Mouse (Mus musculus) neural tube, embryonic 15.5 days (tissue): ENCODE data around the gene Nup62. TPM values are rescaled to one million over a fixed set of nuclear protein-coding genes. Genes with fewer than 3 reads are reported as not detected.

ENCODE experiments used
- ATAC-seq: fragments of 200-750 bp; cut with Nextera tagmentation; 2 replicates; pipeline ENCODE4 v1.8.0; 2017; ENCODE audit warnings: mild to moderate bottlenecking, moderate TSS enrichment, moderate library complexity; ENCODE audit not compliant: low FRiP score
- H3K27ac ChIP-seq: fragments of 300-500 bp; sonication (generic); replicated peaks from 2 replicates; pipeline ENCODE4 v1.5.1; 2015; ENCODE audit warnings: mild to moderate bottlenecking, inconsistent platforms
- H3K27me3 ChIP-seq: fragments of 300-500 bp; sonication (generic); replicated peaks from 2 replicates; pipeline ENCODE4 v1.6.1; 2015; ENCODE audit warnings: inconsistent platforms
- H3K36me3 ChIP-seq: fragments of 300-500 bp; sonication (generic); 2 replicates; pipeline ENCODE4 v1.6.1; 2015; ENCODE audit warnings: inconsistent platforms
- H3K4me1 ChIP-seq: fragments of 300-500 bp; sonication (generic); 2 replicates; pipeline ENCODE4 v1.6.1; 2015; ENCODE audit warnings: inconsistent platforms
- H3K4me2 ChIP-seq: fragments of 300-500 bp; sonication (generic); 2 replicates; pipeline ENCODE4 v1.6.1; 2015; ENCODE audit warnings: inconsistent platforms, mild to moderate bottlenecking, moderate library complexity
- H3K4me3 ChIP-seq: fragments of 300-500 bp; sonication (generic); replicated peaks from 2 replicates; pipeline ENCODE4 v1.5.1; 2015; ENCODE audit warnings: mild to moderate bottlenecking, inconsistent platforms
- H3K9ac ChIP-seq: fragments of 300-500 bp; sonication (generic); replicated peaks from 2 replicates; pipeline ENCODE4 v1.6.1; 2015; ENCODE audit warnings: mild to moderate bottlenecking, inconsistent platforms
- H3K9me3 ChIP-seq: fragments of 300-500 bp; sonication (generic); replicated peaks from 2 replicates; pipeline ENCODE4 v1.6.1; 2016; ENCODE audit warnings: inconsistent platforms
- WGBS: fragments of 180-500 bp; shearing (Covaris S2); methylation state at CpG from one replicate; pipeline ENCODE4 v1.1.7; 2015; ENCODE audit warnings: mixed read lengths; 5-methylcytosine and 5-hydroxymethylcytosine counted together
- polyA plus RNA-seq: library from polyadenylated mRNA; unstranded; fragments of >200 nt; fragmentation: Nextera tagmentation; extraction: Ambion mirVana; gene quantifications from 2 replicates; pipeline ENCODE4 v1.2.1, GENCODE M21; 2015

Nup62 gene
- polyA plus RNA-seq, 1 experiment from 2014 or later, result 40.7 TPM

- Histone ChIP-seq H3K27me3 (peaks cover 32% of the 10 kb centered on the region), H3K4me2 (no peak overlapping the region), H3K36me3 (peaks cover 29% of the 10 kb centered on the region), H3K4me1 (peaks cover 16% of the 10 kb centered on the region), H3K9me3 (no peaks in the 10 kb centered on the region), H3K4me3 (no peak overlapping the region), H3K27ac (no peak overlapping the region), H3K9ac (no peak overlapping the region)
- no peak for ATAC-seq
- WGBS, result 84% methylated on average over 6 of the region's 6 CpGs
These were observed 22.2 kb downstream of the Nup62 start for GRCm38 (mm10) chr7:44838073-44838472.

DNA sequence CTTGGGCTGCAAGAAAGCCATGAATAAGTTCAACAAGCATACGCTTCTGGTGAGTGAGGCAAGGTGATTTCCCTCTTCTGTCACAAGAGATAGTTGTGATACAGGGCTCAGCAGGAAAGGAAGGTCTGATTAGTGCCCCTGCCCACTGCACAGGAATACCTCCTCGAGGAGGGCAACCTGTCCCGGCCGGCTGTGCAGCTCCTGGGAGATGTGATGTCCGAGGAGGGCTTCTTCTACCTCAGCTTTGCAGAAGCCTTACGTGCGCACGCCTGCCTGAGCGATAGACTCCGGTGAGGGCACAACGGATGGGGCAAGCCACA is 23.2 kb downstream of the Nup62 start:
- Histone ChIP-seq H3K27ac (no peak overlapping the region), H3K9me3 (no peaks in the 10 kb centered on the region), H3K36me3 (peaks cover 39% of the 10 kb centered on the region), H3K9ac (peak overlapping the region; percentile 36), H3K4me2 (peak overlapping the region; percentile 61), H3K4me3 (peak overlapping the region; percentile 29), H3K4me1 (peaks cover 16% of the 10 kb centered on the region), H3K27me3 (peaks cover 33% of the 10 kb centered on the region)
- WGBS, result 29% methylated on average over 11 of the region's 11 CpGs
- no peak for ATAC-seq

DNA sequence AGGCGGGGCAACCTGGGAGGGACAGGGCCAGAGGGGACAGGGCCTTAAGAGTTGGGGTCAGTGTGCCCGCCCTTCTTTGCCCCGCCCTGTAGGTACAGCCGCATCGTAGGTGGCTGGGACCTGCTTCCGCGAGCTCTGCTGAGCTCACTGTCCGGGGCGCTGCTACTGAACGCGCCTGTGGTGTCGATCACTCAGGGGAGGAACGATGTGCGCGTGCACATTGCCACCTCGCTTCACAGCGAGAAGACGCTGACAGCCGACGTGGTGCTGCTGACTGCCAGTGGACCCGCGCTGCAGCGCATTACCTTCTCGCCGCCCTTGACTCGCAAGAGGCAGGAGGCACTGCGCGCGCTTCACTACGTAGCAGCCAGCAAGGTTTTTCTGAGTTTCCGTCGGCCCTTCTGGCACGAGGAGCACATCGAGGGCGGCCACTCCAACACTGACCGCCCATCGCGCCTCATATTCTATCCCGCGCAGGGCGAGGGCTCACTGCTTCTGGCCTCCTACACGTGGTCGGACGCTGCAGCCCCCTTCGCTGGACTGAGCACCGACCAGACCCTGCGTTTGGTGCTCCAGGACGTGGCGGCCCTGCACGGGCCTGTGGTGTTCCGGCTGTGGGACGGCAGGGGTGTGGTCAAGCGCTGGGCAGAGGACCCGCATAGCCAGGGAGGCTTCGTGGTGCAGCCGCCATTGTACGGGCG is 23.8 kb downstream of the Nup62 start:
- peak; percentile 68 for ATAC-seq
- H3K4me1 ChIP-seq, result peaks cover 16% of the 10 kb centered on the region
- peak overlapping the region; percentile 61 for H3K4me2 ChIP-seq
- peak overlapping the region; percentile 36 for H3K9ac ChIP-seq
- 2% methylated on average over 58 of the region's 58 CpGs for WGBS
- no peak overlapping the region for H3K27ac ChIP-seq
- H3K4me3 ChIP-seq, result peak overlapping the region; percentile 29
- peaks cover 33% of the 10 kb centered on the region for H3K27me3 ChIP-seq
- H3K9me3 ChIP-seq, result no peaks in the 10 kb centered on the region
- peaks cover 45% of the 10 kb centered on the region for H3K36me3 ChIP-seq

DNA sequence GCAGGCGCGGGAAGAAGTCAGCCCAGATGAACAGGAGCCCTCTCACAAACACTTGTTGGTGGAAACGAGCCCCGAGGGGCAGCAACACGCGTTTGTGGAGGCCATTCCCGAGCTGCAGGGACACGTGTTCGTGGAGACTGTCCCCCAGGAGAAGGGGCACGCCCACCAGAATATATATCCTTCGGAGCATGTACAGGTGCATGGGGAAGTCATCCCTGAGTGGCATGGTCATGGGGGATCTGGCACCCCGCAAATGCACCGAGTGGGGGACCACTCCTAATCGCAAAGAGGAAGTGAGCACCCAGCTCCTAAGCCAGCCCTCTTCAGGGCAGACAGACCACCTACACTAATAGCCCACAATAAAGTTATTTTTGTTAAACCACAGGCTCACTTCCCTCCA is 24.5 kb downstream of the Nup62 start:
- 46% methylated on average over 14 of the region's 14 CpGs for WGBS
- Histone ChIP-seq H3K4me2 (peak overlapping the region; percentile 61), H3K36me3 (peaks cover 52% of the 10 kb centered on the region)

DNA sequence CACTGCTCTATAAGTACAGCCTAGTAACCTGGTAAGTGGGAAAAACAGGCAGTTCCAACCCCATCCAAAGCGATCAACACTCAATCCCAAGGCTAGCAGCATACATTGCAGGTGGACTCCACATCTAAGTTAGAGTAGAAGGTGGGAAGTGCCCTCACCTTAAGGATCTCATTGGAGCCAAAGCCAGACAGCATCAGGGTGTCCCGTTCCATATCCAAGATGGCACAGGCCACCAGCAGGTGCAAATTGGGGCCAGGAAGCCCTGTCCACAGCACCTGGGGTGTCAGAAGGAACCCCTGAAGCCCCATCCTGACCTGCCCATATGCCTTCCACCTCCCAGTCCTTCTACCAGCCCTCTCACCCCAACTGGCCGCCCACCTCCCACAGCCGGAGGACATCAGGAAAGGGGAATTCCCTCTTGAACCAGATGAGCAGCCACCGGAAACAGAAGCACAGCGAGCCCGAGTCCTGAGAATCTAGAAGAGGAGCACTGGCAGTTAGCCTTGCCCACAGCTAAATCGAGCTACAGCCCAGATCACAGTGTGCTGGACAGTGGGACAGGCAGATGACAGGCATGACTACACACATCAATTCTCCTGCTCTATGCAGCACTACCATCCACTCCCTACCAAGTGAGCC is 26.1 kb downstream of the Nup62 start:
- Histone ChIP-seq H3K27me3 (peaks cover 33% of the 10 kb centered on the region), H3K9ac (no peak overlapping the region), H3K27ac (no peak overlapping the region), H3K4me2 (no peak overlapping the region), H3K9me3 (no peaks in the 10 kb centered on the region), H3K36me3 (peaks cover 68% of the 10 kb centered on the region), H3K4me1 (peaks cover 22% of the 10 kb centered on the region), H3K4me3 (no peak overlapping the region)
- 95% methylated on average over 8 of the region's 8 CpGs for WGBS
- no peak for ATAC-seq

More for the DNA sequence above, 24.5 kb downstream of the Nup62 start:
- Histone ChIP-seq H3K9ac (peak overlapping the region; percentile 36; the same call in 1 of the 2 replicates), H3K27me3 (peaks cover 33% of the 10 kb centered on the region), H3K9me3 (no peaks in the 10 kb centered on the region), H3K4me3 (peak overlapping the region; percentile 29; the same call in 1 of the 2 replicates), H3K27ac (no peak overlapping the region), H3K4me1 (peaks cover 16% of the 10 kb centered on the region)
- no peak for ATAC-seq

DNA sequence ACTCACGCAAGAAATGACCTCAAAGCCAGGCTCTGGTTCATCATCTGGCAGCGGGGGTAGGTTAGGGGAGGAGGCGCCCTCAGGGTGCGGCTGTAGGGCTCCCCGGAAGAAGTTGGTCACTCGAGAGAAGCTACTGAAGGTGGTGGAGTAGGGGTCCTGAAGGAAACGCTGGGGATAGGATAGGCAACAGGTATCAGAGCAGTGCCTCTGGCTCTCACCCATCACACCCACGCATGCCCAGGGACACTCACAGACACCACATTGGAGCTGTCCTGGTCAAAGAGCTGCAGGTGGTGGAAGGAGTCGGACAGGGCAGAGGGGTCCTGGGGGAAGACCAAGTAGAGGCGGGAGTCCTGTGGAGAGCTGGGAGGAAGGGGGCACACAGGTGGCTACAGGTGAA is 29.1 kb downstream of the Nup62 start:
- peaks cover 24% of the 10 kb centered on the region for H3K4me1 ChIP-seq
- H3K27me3 ChIP-seq, result peaks cover 27% of the 10 kb centered on the region
- no peak overlapping the region for H3K27ac ChIP-seq
- H3K9ac ChIP-seq, result no peak overlapping the region
- H3K4me3 ChIP-seq, result no peak overlapping the region
- no peak for ATAC-seq
- no peak overlapping the region for H3K4me2 ChIP-seq
- H3K36me3 ChIP-seq, result peaks cover 68% of the 10 kb centered on the region
- WGBS, result 93% methylated on average over 10 of the region's 10 CpGs
- H3K9me3 ChIP-seq, result no peaks in the 10 kb centered on the region

DNA sequence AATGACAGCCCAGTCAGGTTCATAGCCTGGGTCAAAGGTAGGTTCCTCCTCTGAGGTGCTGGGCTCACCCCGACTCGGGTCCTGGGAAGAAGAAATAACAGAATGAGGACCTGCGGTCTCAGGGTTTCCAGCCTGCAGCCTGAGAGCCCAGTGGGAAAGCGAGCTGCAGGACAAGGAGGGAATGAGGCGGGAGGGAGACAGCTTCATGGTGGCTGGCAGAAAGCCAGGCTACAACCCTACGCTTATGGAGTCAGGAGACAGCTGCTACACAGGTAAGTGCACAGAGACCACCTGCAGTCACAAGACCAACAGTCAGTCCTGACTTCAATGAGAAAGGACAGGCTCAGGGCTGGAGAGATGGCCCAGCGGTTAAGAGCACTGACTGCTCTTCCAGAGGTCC is 30.9 kb downstream of the Nup62 start:
- Histone ChIP-seq H3K4me3 (0 out of 2 replicates have a peak overlapping the region, but pooled peaks have one; percentile 8), H3K27me3 (peaks cover 12% of the 10 kb centered on the region), H3K27ac (no peak overlapping the region), H3K9ac (no peak overlapping the region; the same call in 1 of the 2 replicates), H3K36me3 (peaks cover 51% of the 10 kb centered on the region), H3K4me2 (no peak overlapping the region), H3K4me1 (peaks cover 32% of the 10 kb centered on the region), H3K9me3 (no peaks in the 10 kb centered on the region)
- no peak for ATAC-seq
- WGBS, result 92% methylated on average over 7 of the region's 7 CpGs

- peak overlapping the region; percentile 100; the same call in 1 of the 2 replicates for H3K27ac ChIP-seq
- ATAC-seq, result no peak
- peaks cover 3% of the 10 kb centered on the region; the same call in 1 of the 2 replicates for H3K27me3 ChIP-seq
These were observed 31.9 kb downstream of the Nup62 start for GRCm38 (mm10) chr7:44847772-44848171.

GRCm38 (mm10) chr7:44848561-44849415 is 32.9 kb downstream of the Nup62 start, which contains the start of the genes Akt1s1 and Tbc1d17:
TSS of gene Akt1s1 (plus strand) at chr7:44848991.
TSS of gene Tbc1d17 (minus strand) at chr7:44849079.
- peak; percentile 88 for ATAC-seq
- H3K4me1 ChIP-seq, result peaks cover 51% of the 10 kb centered on the region
- H3K4me3 ChIP-seq, result peak within 1 kb of the TSS; percentile 82
- under 1% methylated on average over 54 of the region's 54 CpGs for WGBS
- peak within 1 kb of the TSS; percentile 100 for H3K27ac ChIP-seq
- peak within 1 kb of the TSS; percentile 80 for H3K9ac ChIP-seq
- peak within 1 kb of the TSS; percentile 75 for H3K4me2 ChIP-seq
- H3K9me3 ChIP-seq, result no peaks in the 10 kb centered on the region
- peaks cover 41% of the 10 kb centered on the region for H3K36me3 ChIP-seq
- no peaks in the 10 kb centered on the region for H3K27me3 ChIP-seq

More at GRCm38 (mm10) chr7:44847772-44848171, 31.9 kb downstream of the Nup62 start:
- peaks cover 44% of the 10 kb centered on the region for H3K36me3 ChIP-seq
- peak overlapping the region; percentile 44 for H3K9ac ChIP-seq
- peaks cover 41% of the 10 kb centered on the region for H3K4me1 ChIP-seq
- peak overlapping the region; percentile 75 for H3K4me2 ChIP-seq
- WGBS, result 74% methylated on average over 5 of the region's 5 CpGs
- H3K9me3 ChIP-seq, result no peaks in the 10 kb centered on the region
- H3K4me3 ChIP-seq, result peak overlapping the region; percentile 82

DNA sequence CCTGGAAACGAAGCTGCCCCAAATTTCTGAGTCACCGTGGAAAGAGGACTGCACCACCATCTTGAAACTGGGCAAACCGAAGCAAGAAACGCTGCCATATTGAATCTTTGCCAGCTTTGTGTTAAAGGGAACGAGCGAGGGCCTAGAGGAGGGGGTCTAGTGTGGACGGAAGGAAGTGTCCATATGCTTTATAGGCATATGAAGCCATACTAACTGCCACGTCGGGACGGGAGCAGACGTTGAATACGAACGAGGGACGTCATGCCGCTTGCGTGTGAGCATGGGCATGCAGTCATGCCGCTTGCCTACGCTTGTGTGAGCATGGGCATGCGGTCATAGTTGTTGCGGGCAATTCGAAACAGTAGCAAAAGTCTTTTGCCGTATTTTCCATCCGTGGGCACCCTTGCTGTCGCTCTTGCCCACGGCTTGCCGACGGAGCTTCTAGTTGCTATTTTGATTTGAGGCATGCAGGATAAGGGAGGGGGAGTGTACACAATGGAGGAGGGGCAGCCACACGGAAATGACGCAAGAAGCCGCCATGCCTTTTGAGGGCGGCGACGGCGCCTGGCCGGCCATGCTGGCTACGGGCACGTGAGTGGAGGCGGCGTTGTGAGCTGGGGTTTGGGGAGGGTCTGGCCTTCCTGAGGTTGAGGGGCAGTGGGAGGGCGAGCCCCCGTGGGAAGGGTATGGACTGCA is 33.7 kb downstream of the Nup62 start:
- ATAC-seq, result peak; percentile 80
- Histone ChIP-seq H3K36me3 (peaks cover 34% of the 10 kb centered on the region), H3K4me1 (peaks cover 58% of the 10 kb centered on the region), H3K4me2 (peak overlapping the region; percentile 75), H3K9ac (peak overlapping the region; percentile 80), H3K9me3 (no peaks in the 10 kb centered on the region), H3K27me3 (no peaks in the 10 kb centered on the region), H3K27ac (peak overlapping the region; percentile 100), H3K4me3 (peak overlapping the region; percentile 82)
- WGBS, result 1% methylated on average over 41 of the region's 41 CpGs

DNA sequence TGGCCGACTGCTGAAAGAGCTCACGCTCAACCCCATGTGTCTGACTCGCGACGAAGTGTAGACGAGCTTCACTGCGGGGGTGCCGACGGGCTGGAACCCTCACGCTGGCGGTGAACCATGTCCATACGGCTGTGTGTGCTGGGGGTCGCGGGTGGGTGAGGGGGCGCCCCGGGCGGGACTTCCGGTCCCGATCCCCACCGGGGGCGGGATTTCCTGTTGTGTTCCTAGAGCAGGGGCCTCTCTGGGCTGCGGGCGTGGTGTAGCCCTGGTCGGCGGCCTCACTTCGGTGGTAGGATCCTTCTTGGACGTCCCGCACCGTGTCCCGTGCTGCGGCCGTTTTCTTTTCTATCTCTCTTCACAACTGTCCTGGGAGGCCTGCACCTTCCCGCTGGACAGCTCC is 34.3 kb downstream of the Nup62 start:
- Histone ChIP-seq H3K4me2 (peak overlapping the region; percentile 75), H3K9me3 (no peaks in the 10 kb centered on the region), H3K27ac (peak overlapping the region; percentile 100), H3K4me1 (peaks cover 64% of the 10 kb centered on the region), H3K9ac (peak overlapping the region; percentile 80), H3K4me3 (peak overlapping the region; percentile 82), H3K36me3 (peaks cover 28% of the 10 kb centered on the region), H3K27me3 (no peaks in the 10 kb centered on the region)
- peak; percentile 53 for ATAC-seq
- under 1% methylated on average over 33 of the region's 33 CpGs for WGBS
